Mouse (Mus musculus) heart, adult 18-20 months (tissue): Measurements from ENCODE around the gene Mup14. TPM values are rescaled to one million over a fixed set of nuclear protein-coding genes. Genes with fewer than 3 reads are reported as not detected.
"Not testable (repeated sequence)": the region's sequence is repeated elsewhere in the genome, so short reads cannot be mapped to it uniquely, and the experiment has no call there.

Source experiments
- DNase-seq, 2 experiments: peaks; one replicate each; pipeline ENCODE4 v3.0.0; 2021 to 2022; ENCODE audit warnings: mixed read lengths in 1 of 2
- long read RNA-seq, 2 experiments: library from polyadenylated mRNA; stranded (forward); transcript quantifications; one replicate each; pipeline ENCODE4 v2.0.0; 2021
- total RNA-seq, 2 experiments: library from RNA; stranded (reverse); gene quantifications; 2 replicates each; pipeline ENCODE4 v1.2.3; 2021

The Mup14 gene
- not detected for total RNA-seq
- long read RNA-seq, experiment 1 = 0 reads
- long read RNA-seq, experiment 2 = 0 reads

GRCm38 (mm10) chr4:61303900-61304299, at the start of gene Mup14:
Gene Mup14, minus strand, starts transcription at chr4:61304000.
- not testable (repeated sequence) for DNase-seq

- not testable (repeated sequence) for DNase-seq
Measured at GRCm38 (mm10) chr4:61338108-61338507, 34.3 kb upstream of the Mup14 start.

Other genes with a start within 250 kb of the Mup14 start
- gene Mup13, start 75.7 kb downstream of the Mup14 start, total RNA-seq = not detected
- gene Mup15, start 135.7 kb upstream of the Mup14 start, total RNA-seq = not detected
- 1 to 10 TPM in 1 of 2 experiments, not detected in 1; 1.4 TPM for gene Mup16, start 215.5 kb upstream of the Mup14 start, total RNA-seq